Mouse (Mus musculus) E14TG2a.4 (cell line): ENCODE measurements around the gene Lrrc4b.

Source experiments
- CTCF ChIP-seq: conservative IDR thresholded peaks from 2 replicates; pipeline ENCODE4 v1.5.1; 2014; ENCODE audit warnings: low read length
- NANOG ChIP-seq: IDR thresholded peaks from 2 replicates; pipeline ENCODE4 v1.6.1; 2014; ENCODE audit warnings: borderline replicate concordance, low read length, mixed read lengths
- POU5F1 ChIP-seq: IDR thresholded peaks from 2 replicates; pipeline ENCODE4 v1.6.1; 2014; ENCODE audit warnings: low read length, borderline replicate concordance

DNA sequence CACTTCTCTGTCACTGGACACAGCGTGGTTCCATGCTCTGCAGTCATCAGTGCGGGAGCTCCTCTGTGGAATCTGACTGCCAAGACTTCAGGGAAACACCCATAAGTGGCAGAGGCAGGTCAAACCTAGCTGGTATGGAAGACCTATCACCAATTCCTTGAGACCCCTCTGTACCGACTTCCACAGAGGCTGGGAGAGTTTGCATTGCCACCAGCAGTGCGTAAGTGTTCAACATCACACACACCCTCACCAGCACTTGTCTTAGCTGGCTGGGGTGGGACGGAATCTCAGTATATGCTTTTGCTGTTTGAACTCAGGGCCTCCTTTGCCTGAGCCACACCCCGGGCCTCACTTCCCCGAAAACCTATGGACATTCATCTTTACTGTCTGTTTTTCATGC is 59.1 kb downstream of the Lrrc4b start:
- TF ChIP-seq CTCF, result no peak
- no peak for TF ChIP-seq POU5F1
- TF ChIP-seq NANOG, result no peak
